Mouse (Mus musculus) E14TG2a.4 (cell line): ENCODE data around the gene Zfp551.

ENCODE experiments used
- CTCF ChIP-seq: conservative IDR thresholded peaks from 2 replicates; pipeline ENCODE4 v1.5.1; 2014; ENCODE audit warnings: low read length
- NANOG ChIP-seq: IDR thresholded peaks from 2 replicates; pipeline ENCODE4 v1.6.1; 2014; ENCODE audit warnings: borderline replicate concordance, low read length, mixed read lengths
- POU5F1 ChIP-seq: IDR thresholded peaks from 2 replicates; pipeline ENCODE4 v1.6.1; 2014; ENCODE audit warnings: low read length, borderline replicate concordance

- TF ChIP-seq CTCF = no peak
- TF ChIP-seq POU5F1 = no peak
- TF ChIP-seq NANOG = no peak
These were observed 810 bp downstream of the Zfp551 start for GRCm38 (mm10) chr7:12421741-12422140.
